Mouse (Mus musculus) megakaryocyte-erythroid progenitor cell, adult 5 weeks (primary cell): ENCODE results near the gene Ktn1. TPM values are rescaled to one million over a fixed set of nuclear protein-coding genes. Genes with fewer than 3 reads are reported as not detected.

Experiments used
- polyA plus RNA-seq: library from polyadenylated mRNA; stranded (reverse); fragments of >175 nt; gene quantifications from 2 replicates; pipeline ENCODE4 v1.2.3, GENCODE M21; 2012

The Ktn1 gene
- polyA plus RNA-seq: 2.0 and 3.6 TPM in 2 replicates

GRCm38 (mm10) chr14:47648218-47648617 is at the start of gene Ktn1:
TSS of gene Ktn1 (plus strand) at chr14:47648448.

Other genes with a start within 250 kb of the Ktn1 start
- gene Dlgap5, start 230.0 kb upstream of the Ktn1 start, polyA plus RNA-seq: 8.1 and 8.8 TPM in 2 replicates
- gene Fbxo34, start 198.0 kb upstream of the Ktn1 start, polyA plus RNA-seq: 19.7 and 20.6 TPM in 2 replicates
- 7.7 and 8.8 TPM in 2 replicates for gene Atg14, start 77.8 kb upstream of the Ktn1 start, polyA plus RNA-seq